Mouse (Mus musculus): ENCODE measurements at regions not wholly inside any gene's neighbourhood (a gene's known extent, or its start where the extent isn't known, plus 50 kb on each side); places are given as distances from the start of the nearest gene placed in this dataset.

DNA sequence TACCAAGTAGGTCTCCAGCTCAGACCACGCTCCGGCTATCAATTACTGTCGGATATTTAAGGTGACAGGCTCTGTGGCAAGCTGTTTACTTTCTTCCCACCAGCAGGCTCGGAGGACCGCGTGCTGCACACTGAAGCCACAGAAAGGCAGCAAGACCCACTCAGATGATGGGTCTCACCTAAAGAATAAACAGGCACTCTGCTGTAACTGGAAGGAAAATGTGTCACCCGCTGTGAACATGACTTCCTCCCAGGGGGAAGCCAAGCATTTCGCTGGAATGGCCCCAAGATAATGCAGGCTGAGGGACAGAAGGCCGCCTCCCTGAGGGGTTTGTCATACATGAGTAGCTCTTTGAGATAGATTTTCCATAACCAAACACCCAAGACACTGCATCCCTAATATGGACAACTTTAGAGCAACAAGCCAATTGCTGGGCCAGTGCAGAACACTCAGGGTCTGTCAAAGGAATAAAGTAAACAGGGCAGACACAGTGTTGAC, 259.3 kb downstream of the Atp23 start:
- Histone ChIP-seq H3K4me2 (ENCODE audit: low read depth) (no peak overlapping the region), H3K9me3 (ENCODE audit: low read length) (no peaks in the 10 kb centered on the region), H3K4me1 (ENCODE audit: insufficient read depth) (peaks cover 5% of the 10 kb centered on the region; the same call in 1 of the 2 replicates), H3K4me3 (ENCODE audit: low read depth, low read length) (no peak overlapping the region), H3K36me3 (ENCODE audit: insufficient read depth) (no peaks in the 10 kb centered on the region), H3K27me3 (ENCODE audit: insufficient read depth, low read length) (no peaks in the 10 kb centered on the region), H3K27ac (ENCODE audit: low read depth, low read length) (no peak overlapping the region), H3K9ac (no peak overlapping the region)
- DNase-seq (peak; percentile 70), ATAC-seq (peak; percentile 90)
- WGBS = 10% methylated on average over 9 of the region's 9 CpGs
- no peak for TF ChIP-seq CTCF (IDR thresholded peaks at IDR 0.05; ENCODE audit: low read depth)

DNA sequence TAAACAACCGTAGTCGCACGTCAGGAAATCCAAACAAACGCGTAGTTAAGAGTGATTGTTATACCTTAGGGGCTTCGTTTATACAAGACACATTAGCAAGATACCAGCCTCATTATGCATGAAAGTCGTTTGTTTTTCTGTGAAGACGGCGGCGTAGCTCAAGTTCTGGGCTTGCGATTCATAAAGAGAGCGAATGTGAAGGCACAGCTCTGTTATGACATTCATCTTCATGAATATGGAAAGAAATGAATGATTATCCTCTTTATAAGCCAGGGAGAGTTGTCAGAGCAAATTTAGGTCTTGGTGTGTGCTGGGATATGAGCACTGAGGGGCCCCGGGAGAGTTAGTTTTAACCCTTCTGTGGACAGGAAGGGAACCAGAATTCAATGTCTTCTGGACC, 266.4 kb downstream of the Atp23 start:
- ATAC-seq (peak; percentile 76), DNase-seq (peak; percentile 49)

DNA sequence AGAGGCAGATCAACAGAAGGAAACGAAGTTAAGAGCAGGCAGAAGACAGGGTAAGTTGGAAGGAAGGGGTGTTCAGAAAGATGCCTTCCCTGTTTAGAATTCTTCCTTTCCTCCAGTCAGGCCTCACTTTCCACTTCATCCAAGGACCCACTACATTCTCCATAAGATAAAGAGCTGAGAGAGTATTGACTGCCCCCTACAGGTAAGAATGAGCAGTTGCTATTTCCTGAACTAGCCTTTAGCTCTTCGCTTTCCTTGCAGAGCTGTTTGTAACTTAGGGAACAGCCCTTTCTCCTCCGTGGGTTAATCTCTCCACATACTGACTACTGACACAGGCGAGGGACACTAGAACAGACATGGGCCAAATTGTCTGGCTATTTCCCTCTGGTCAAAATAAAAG, 273.1 kb downstream of the Atp23 start:
- DNase-seq (no peak), ATAC-seq (no peak)
- TF ChIP-seq CTCF (IDR thresholded peaks at IDR 0.05; ENCODE audit: low read depth) = peak; percentile 61
- H3K27ac ChIP-seq (ENCODE audit: low read depth, low read length) = no peak overlapping the region
- no peak overlapping the region for H3K9ac ChIP-seq
- H3K27me3 ChIP-seq (ENCODE audit: insufficient read depth, low read length) = no peaks in the 10 kb centered on the region
- H3K4me3 ChIP-seq (ENCODE audit: low read depth, low read length) = no peak overlapping the region
- H3K4me2 ChIP-seq (ENCODE audit: low read depth) = no peak overlapping the region
- H3K36me3 ChIP-seq (ENCODE audit: insufficient read depth) = no peaks in the 10 kb centered on the region
- no peaks in the 10 kb centered on the region for H3K9me3 ChIP-seq (ENCODE audit: low read length)
- 58% methylated on average over 4 of the region's 4 CpGs for WGBS
- H3K4me1 ChIP-seq (ENCODE audit: insufficient read depth) = no peaks in the 10 kb centered on the region

More for the DNA sequence above, 266.4 kb downstream of the Atp23 start:
- H3K27me3 ChIP-seq (ENCODE audit: insufficient read depth, low read length) = no peaks in the 10 kb centered on the region
- no peaks in the 10 kb centered on the region for H3K4me1 ChIP-seq (ENCODE audit: insufficient read depth)
- WGBS = 33% methylated on average over 13 of the region's 13 CpGs
- TF ChIP-seq CTCF (IDR thresholded peaks at IDR 0.05; ENCODE audit: low read depth) = no peak
- H3K9ac ChIP-seq = no peak overlapping the region
- H3K9me3 ChIP-seq (ENCODE audit: low read length) = no peaks in the 10 kb centered on the region
- no peak overlapping the region for H3K4me2 ChIP-seq (ENCODE audit: low read depth)
- H3K4me3 ChIP-seq (ENCODE audit: low read depth, low read length) = no peak overlapping the region
- H3K27ac ChIP-seq (ENCODE audit: low read depth, low read length) = no peak overlapping the region
- no peaks in the 10 kb centered on the region for H3K36me3 ChIP-seq (ENCODE audit: insufficient read depth)

DNA sequence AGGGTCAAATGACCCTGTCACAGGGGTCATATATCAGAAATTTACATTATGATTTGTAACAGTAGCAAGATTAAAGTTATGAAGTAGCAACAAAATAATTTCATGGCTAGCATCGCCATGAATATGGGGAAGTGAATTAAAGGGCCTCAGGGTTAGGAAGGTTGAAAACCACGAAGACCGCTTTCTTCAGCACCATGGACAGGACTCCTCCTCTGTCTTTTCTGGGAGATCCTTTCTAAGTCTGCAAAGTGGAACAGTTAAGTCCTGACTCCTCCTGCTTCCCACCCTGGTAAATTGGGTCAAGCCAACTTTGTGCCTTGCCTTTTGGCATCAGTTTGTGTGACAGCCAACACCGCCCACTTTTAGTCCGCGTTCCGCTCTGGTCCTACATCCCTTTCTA, 275.7 kb downstream of the Atp23 start:
- H3K36me3 ChIP-seq (ENCODE audit: insufficient read depth) = no peaks in the 10 kb centered on the region
- no peak overlapping the region for H3K4me3 ChIP-seq (ENCODE audit: low read depth, low read length)
- no peaks in the 10 kb centered on the region for H3K4me1 ChIP-seq (ENCODE audit: insufficient read depth)
- H3K27me3 ChIP-seq (ENCODE audit: insufficient read depth, low read length) = no peaks in the 10 kb centered on the region
- TF ChIP-seq CTCF (IDR thresholded peaks at IDR 0.05; ENCODE audit: low read depth) = no peak
- WGBS = 65% methylated on average over 7 of the region's 7 CpGs
- no peak for DNase-seq
- no peaks in the 10 kb centered on the region for H3K9me3 ChIP-seq (ENCODE audit: low read length)
- no peak overlapping the region for H3K4me2 ChIP-seq (ENCODE audit: low read depth)
- no peak overlapping the region for H3K9ac ChIP-seq
- no peak for ATAC-seq
- no peak overlapping the region for H3K27ac ChIP-seq (ENCODE audit: low read depth, low read length)

DNA sequence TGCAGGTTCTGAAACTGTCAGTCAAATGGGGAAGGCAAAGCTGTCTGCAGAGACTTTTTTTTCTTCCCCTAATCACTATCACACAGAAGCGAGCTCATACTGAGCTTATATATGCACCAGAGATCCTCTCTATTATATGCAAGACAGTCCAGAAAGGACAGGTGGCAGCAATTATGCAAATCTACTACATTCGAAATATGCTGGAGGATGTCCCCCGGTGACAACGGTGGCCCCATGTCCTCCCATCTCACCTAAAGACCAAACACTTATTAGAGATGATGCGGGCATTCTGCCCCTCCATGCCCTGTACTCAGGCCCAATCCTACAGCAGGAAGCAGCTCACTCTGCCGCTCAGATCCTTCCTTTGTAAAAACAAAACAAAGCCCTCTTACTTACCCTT, 280.4 kb downstream of the Atp23 start:
- WGBS = 32% methylated on average over 6 of the region's 6 CpGs
- Histone ChIP-seq H3K4me1 (ENCODE audit: insufficient read depth) (peaks cover 4% of the 10 kb centered on the region), H3K4me3 (ENCODE audit: low read depth, low read length) (no peak overlapping the region), H3K9ac (no peak overlapping the region), H3K4me2 (ENCODE audit: low read depth) (no peak overlapping the region), H3K36me3 (ENCODE audit: insufficient read depth) (no peaks in the 10 kb centered on the region), H3K27ac (ENCODE audit: low read depth, low read length) (no peak overlapping the region), H3K9me3 (ENCODE audit: low read length) (no peaks in the 10 kb centered on the region), H3K27me3 (ENCODE audit: insufficient read depth, low read length) (no peaks in the 10 kb centered on the region)
- no peak for TF ChIP-seq CTCF (IDR thresholded peaks at IDR 0.05; ENCODE audit: low read depth)
- DNase-seq (no peak), ATAC-seq (0 out of 2 replicates have a peak, but pooled peaks have one; percentile 18)

DNA sequence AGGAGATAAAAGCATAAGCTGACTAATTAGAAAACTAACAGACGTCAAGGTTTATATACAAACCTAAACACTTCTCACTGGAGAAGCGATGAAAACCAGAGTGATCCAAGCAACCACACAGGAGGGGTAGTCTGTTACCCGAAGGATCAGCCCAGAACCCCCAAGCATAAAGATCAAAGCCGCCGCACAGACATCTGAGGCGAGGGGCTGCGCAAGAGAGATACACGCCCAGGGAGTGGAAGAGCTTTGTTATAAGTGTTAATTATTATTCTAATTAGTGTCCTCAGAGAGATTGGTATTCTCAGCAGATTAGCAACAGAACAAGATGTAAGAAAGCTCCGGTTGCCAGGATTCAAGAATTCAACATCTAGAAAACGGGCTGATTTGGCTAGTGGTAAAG, 281.2 kb downstream of the Atp23 start:
- Histone ChIP-seq H3K27me3 (ENCODE audit: insufficient read depth, low read length) (no peaks in the 10 kb centered on the region), H3K4me3 (ENCODE audit: low read depth, low read length) (no peak overlapping the region), H3K4me2 (ENCODE audit: low read depth) (peak overlapping the region; percentile 27), H3K36me3 (ENCODE audit: insufficient read depth) (no peaks in the 10 kb centered on the region), H3K4me1 (ENCODE audit: insufficient read depth) (peaks cover 4% of the 10 kb centered on the region), H3K9me3 (ENCODE audit: low read length) (no peaks in the 10 kb centered on the region), H3K27ac (ENCODE audit: low read depth, low read length) (0 out of 2 replicates have a peak overlapping the region, but pooled peaks have one; percentile 9), H3K9ac (no peak overlapping the region)
- no peak for TF ChIP-seq CTCF (IDR thresholded peaks at IDR 0.05; ENCODE audit: low read depth)
- DNase-seq = no peak
- peak; percentile 43; the same call in 1 of the 2 replicates for ATAC-seq
- 12% methylated on average over 10 of the region's 10 CpGs for WGBS

DNA sequence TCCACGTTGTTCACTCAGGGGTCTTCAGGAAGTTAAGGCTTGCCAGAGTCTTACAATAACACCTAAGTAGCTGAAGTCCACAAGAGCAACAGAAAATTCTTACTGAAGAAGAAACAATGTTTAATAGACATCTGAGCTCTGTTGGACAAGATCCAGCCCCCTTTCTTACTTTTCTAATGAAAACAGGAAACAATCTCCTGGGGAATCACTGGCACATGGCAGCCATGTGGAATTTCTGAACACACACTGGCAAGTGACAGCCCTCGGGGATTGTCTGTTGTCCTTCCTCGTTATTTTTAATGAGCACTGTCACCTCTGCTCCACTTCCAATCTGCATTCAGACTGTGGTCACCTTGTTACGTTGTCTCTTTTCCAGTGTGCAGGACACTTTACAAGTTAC, 288.9 kb downstream of the Atp23 start:
- 35% methylated on average over 4 of the region's 4 CpGs for WGBS
- H3K27me3 ChIP-seq (ENCODE audit: insufficient read depth, low read length) = no peaks in the 10 kb centered on the region
- H3K9me3 ChIP-seq (ENCODE audit: low read length) = no peaks in the 10 kb centered on the region
- H3K4me2 ChIP-seq (ENCODE audit: low read depth) = no peak overlapping the region
- no peak overlapping the region for H3K9ac ChIP-seq
- TF ChIP-seq CTCF (IDR thresholded peaks at IDR 0.05; ENCODE audit: low read depth) = no peak
- DNase-seq (no peak), ATAC-seq (no peak)
- H3K36me3 ChIP-seq (ENCODE audit: insufficient read depth) = no peaks in the 10 kb centered on the region
- no peaks in the 10 kb centered on the region for H3K4me1 ChIP-seq (ENCODE audit: insufficient read depth)
- H3K27ac ChIP-seq (ENCODE audit: low read depth, low read length) = no peak overlapping the region
- H3K4me3 ChIP-seq (ENCODE audit: low read depth, low read length) = no peak overlapping the region
